Mouse (Mus musculus): ENCODE data around the gene Ace2.

DNA sequence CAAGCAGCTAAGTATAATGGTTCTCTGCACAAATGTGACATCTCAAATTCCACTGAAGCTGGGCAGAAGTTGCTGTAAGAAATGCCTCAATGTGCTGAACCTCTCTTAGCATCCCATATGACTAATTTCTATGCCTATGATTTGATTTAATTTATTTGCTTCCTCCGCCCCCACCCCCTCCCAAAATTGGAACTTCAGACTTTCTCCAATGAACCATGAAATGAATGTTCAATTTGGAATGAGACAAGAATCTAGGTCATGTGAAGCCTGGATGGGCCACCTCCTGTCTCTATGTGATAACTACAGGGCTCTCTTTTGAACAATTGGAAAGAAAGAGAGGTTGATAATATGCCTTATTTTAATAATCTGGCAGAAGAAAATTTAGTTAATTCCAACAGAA is 36.2 kb downstream of the Ace2 start:
- TF ChIP-seq POLR2A (IDR thresholded peaks at IDR 0.05; ENCODE audit: control insufficient read depth, low read depth, low read length) (no peak), CTCF (IDR thresholded peaks at IDR 0.05; ENCODE audit: control insufficient read depth, insufficient read depth, insufficient replicate concordance, low read depth, low read length) (no peak)

All from testis, adult 2 months (tissue).